Mouse (Mus musculus) kidney, postnatal 0 days (tissue): ENCODE data around the gene Tmem262. TPM values are rescaled to one million over a fixed set of nuclear protein-coding genes. Genes with fewer than 3 reads are reported as not detected.
A peak's percentile ranks its signal among the peaks of the same experiment; 100 is the strongest.

Experiments
- ATAC-seq: fragments of 200-750 bp; cut with Nextera tagmentation; replicated peaks from 2 replicates; pipeline ENCODE4 v1.8.0; 2017; ENCODE audit warnings: low read depth, moderate number of reproducible peaks, moderate TSS enrichment, moderate library complexity; ENCODE audit not compliant: low FRiP score
- DNase-seq: peaks from one replicate; pipeline ENCODE4 v3.0.0-alpha.2; 2016; ENCODE audit warnings: low spot score
- H3K27ac ChIP-seq: fragments of 300-500 bp; sonication (generic); 2 replicates; pipeline ENCODE4 v1.5.1; 2014; ENCODE audit warnings: mild to moderate bottlenecking
- H3K27me3 ChIP-seq: fragments of 300-500 bp; sonication (generic); 2 replicates; pipeline ENCODE4 v1.6.1; 2014; ENCODE audit warnings: low read length, mixed read lengths; ENCODE audit not compliant: insufficient read depth
- H3K36me3 ChIP-seq: fragments of 300-500 bp; sonication (generic); 2 replicates; pipeline ENCODE4 v1.6.1; 2014; ENCODE audit warnings: low read length, mixed read lengths; ENCODE audit not compliant: insufficient read depth
- H3K4me1 ChIP-seq: fragments of 300-500 bp; sonication (generic); replicated peaks from 2 replicates; pipeline ENCODE4 v1.6.1; 2014; ENCODE audit warnings: antibody characterized with exemption, low read length, mixed read lengths; ENCODE audit not compliant: insufficient read depth
- H3K4me2 ChIP-seq: fragments of 300-500 bp; sonication (generic); 2 replicates; pipeline ENCODE4 v1.6.1; 2014; ENCODE audit warnings: mild to moderate bottlenecking, low read length, moderate library complexity, mixed read lengths
- H3K4me3 ChIP-seq: fragments of 300-500 bp; sonication (generic); replicated peaks from 2 replicates; pipeline ENCODE4 v1.5.1; 2014; ENCODE audit warnings: low read depth, low read length
- H3K9ac ChIP-seq: fragments of 300-500 bp; sonication (generic); 2 replicates; pipeline ENCODE4 v1.6.1; 2014; ENCODE audit warnings: low read depth, low read length
- H3K9me3 ChIP-seq: fragments of 300-500 bp; sonication (generic); replicated peaks from 2 replicates; pipeline ENCODE4 v1.6.1; 2016; ENCODE audit warnings: low read length, inconsistent platforms, mixed read lengths
- CTCF ChIP-seq: IDR thresholded peaks from 2 replicates; pipeline ENCODE4 v1.5.1; 2016; ENCODE audit warnings: antibody characterized with exemption, low read depth, mild to moderate bottlenecking, moderate library complexity
- WGBS: fragments of 180-500 bp; shearing (Covaris S2); extraction: QIAGEN DNeasy Blood & Tissue Kit; methylation state at CpG from one replicate; pipeline ENCODE4 v1.1.7; 2014; 5-methylcytosine and 5-hydroxymethylcytosine counted together
- polyA plus RNA-seq: library from polyadenylated mRNA; unstranded; fragments of >200 nt; fragmentation: Nextera tagmentation; extraction: Ambion mirVana; gene quantifications from 2 replicates; pipeline ENCODE4 v1.2.1, GENCODE M21; 2015

Tmem262 gene
- polyA plus RNA-seq, 1 experiment from 2014 or later, result not detected

DNA sequence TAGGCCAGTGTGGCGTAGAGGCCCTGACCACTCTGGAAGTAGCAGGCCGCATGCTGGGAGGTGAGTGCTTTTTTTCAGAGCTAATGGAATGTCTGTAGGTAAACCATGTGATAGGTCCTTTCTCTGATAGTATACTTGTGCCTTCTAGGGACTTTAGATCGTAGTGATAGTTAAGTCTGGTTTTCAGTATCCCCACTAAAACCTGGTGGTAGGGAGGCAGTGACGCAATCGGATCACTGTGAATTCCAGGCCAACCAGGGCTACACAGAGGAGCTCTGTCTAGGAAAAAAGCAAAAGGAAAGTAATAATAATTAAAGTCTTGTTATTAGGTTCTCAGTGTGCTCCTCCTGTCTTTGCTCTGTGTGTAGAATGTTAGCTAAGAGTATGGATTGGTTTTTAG lies 21.3 kb upstream of the Tmem262 start:
- peak overlapping the region; percentile 92 for H3K4me3 ChIP-seq
- DNase-seq, result no peak
- peaks cover 17% of the 10 kb centered on the region for H3K36me3 ChIP-seq
- H3K4me2 ChIP-seq, result peak overlapping the region; percentile 81
- peak overlapping the region; percentile 92 for H3K9ac ChIP-seq
- no peaks in the 10 kb centered on the region for H3K27me3 ChIP-seq
- H3K4me1 ChIP-seq, result peaks cover 17% of the 10 kb centered on the region
- TF ChIP-seq CTCF, result no peak
- ATAC-seq, result no peak
- H3K9me3 ChIP-seq, result no peaks in the 10 kb centered on the region
- WGBS, result 37% methylated on average over 5 of the region's 5 CpGs
- H3K27ac ChIP-seq, result peak overlapping the region; percentile 55

- H3K27me3 ChIP-seq, result no peaks in the 10 kb centered on the region
- H3K9me3 ChIP-seq, result no peaks in the 10 kb centered on the region
- WGBS, result 79% methylated on average over 5 of the region's 5 CpGs
- DNase-seq (no peak), ATAC-seq (no peak)
- H3K27ac ChIP-seq, result peak overlapping the region; percentile 55
- H3K36me3 ChIP-seq, result peaks cover 13% of the 10 kb centered on the region
- peaks cover 17% of the 10 kb centered on the region for H3K4me1 ChIP-seq
- H3K4me3 ChIP-seq, result peak overlapping the region; percentile 92
- H3K4me2 ChIP-seq, result peak overlapping the region; percentile 81
- peak overlapping the region; percentile 92; the same call in 1 of the 2 replicates for H3K9ac ChIP-seq
- TF ChIP-seq CTCF, result no peak
These were observed 20.9 kb upstream of the Tmem262 start for GRCm38 (mm10) chr19:6058966-6059365.

DNA sequence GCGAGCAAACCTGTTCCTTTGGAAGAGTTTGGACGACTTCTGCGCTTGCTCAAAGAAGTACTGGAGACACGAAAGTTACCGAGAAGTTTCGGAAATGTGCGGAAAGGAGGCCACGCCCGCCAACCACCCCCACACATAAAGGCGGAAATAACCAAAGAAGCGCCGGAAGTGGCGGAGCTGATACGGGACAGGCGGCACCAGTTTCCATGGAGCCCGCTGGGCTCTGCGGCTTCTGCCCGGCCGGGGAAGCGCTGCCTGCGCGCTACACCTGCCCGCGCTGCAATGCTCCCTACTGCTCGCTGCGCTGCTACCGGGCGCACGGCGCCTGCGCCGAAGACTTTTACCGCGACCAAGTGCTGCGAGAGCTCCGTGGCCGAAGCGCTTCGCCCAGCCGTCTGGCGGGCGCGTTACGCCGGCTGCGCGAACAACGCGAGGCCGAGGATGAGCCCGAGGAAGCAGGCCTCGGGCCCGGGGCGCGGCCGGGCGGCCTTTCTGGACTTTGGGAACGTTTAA lies 18.8 kb upstream of the Tmem262 start, which contains the start of gene Znhit2:
Gene Znhit2, plus strand, starts transcription at position 172 of the 513 bp plus-strand sequence.
- no peaks in the 10 kb centered on the region for H3K9me3 ChIP-seq
- DNase-seq (peak; percentile 98), ATAC-seq (peak; percentile 58)
- peak within 1 kb of the TSS; percentile 100 for H3K4me2 ChIP-seq
- peaks cover 17% of the 10 kb centered on the region for H3K4me1 ChIP-seq
- no peaks in the 10 kb centered on the region for H3K27me3 ChIP-seq
- H3K9ac ChIP-seq, result peak within 1 kb of the TSS; percentile 86
- under 1% methylated on average over 57 of the region's 58 CpGs for WGBS
- H3K36me3 ChIP-seq, result no peaks in the 10 kb centered on the region; the same call in 1 of the 2 replicates
- peak within 1 kb of the TSS; percentile 98 for H3K27ac ChIP-seq
- H3K4me3 ChIP-seq, result peak within 1 kb of the TSS; percentile 94
- no peak for TF ChIP-seq CTCF

DNA sequence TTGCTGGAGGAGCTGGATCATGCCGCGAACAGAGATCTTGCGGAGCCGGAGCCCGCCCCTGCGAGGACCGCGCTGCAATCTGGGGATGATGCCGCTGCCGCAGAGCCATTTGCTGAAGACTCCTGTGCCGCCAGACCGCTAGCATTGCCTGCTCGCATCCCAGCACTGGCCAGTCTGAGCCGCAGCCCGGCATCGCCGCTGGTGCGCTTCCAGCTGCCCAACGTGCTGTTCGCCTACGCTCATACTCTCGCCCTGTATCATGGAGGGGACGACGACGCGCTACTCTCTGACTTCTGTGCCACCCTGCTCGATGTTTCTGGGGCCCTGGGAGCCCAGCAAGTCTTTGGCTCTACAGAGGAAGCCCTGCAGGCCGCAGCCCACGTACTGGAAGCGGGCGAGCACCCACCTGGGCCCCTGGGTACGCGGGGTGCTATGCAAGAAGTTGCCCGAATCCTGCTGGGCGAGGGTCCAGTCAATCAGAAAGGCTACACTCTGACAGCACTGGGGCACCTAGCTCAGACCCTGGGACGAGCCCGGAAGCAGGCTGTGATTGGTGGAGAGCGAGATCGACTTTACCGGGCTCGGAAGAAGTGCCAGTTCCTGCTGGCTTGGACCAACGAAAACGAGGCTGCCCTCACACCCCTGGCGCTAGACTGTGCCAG lies 18.1 kb upstream of the Tmem262 start:
- H3K36me3 ChIP-seq, result no peaks in the 10 kb centered on the region; the same call in 1 of the 2 replicates
- peak overlapping the region; percentile 86 for H3K9ac ChIP-seq
- peaks cover 18% of the 10 kb centered on the region for H3K4me1 ChIP-seq
- peak overlapping the region; percentile 98 for H3K27ac ChIP-seq
- ATAC-seq (peak; percentile 18; the same call in 1 of the 2 replicates), DNase-seq (peak; percentile 58)
- H3K9me3 ChIP-seq, result no peaks in the 10 kb centered on the region
- no peaks in the 10 kb centered on the region for H3K27me3 ChIP-seq
- H3K4me2 ChIP-seq, result peak overlapping the region; percentile 100
- TF ChIP-seq CTCF, result no peak
- under 1% methylated on average over 44 of the region's 44 CpGs for WGBS
- H3K4me3 ChIP-seq, result peak overlapping the region; percentile 94

- no peak for TF ChIP-seq CTCF
- Histone ChIP-seq H3K27ac (peak overlapping the region; percentile 98), H3K9ac (peak overlapping the region; percentile 86), H3K4me2 (peak overlapping the region; percentile 100), H3K4me3 (peak overlapping the region; percentile 94), H3K9me3 (no peaks in the 10 kb centered on the region), H3K36me3 (no peaks in the 10 kb centered on the region; the same call in 1 of the 2 replicates), H3K27me3 (no peaks in the 10 kb centered on the region), H3K4me1 (peaks cover 20% of the 10 kb centered on the region)
- WGBS, result 45% methylated on average over 5 of the region's 5 CpGs
- DNase-seq (no peak), ATAC-seq (no peak)
These were observed 17.4 kb upstream of the Tmem262 start for GRCm38 (mm10) chr19:6062418-6062817.

GRCm38 (mm10) chr19:6063081-6063480 lies 16.8 kb upstream of the Tmem262 start:
- ATAC-seq (no peak), DNase-seq (no peak)
- WGBS, result 89% methylated on average over 6 of the region's 6 CpGs
- TF ChIP-seq CTCF, result no peak
- Histone ChIP-seq H3K4me1 (peaks cover 22% of the 10 kb centered on the region), H3K36me3 (no peaks in the 10 kb centered on the region; the same call in 1 of the 2 replicates), H3K4me2 (no peak overlapping the region), H3K27ac (no peak overlapping the region), H3K4me3 (no peak overlapping the region), H3K9me3 (no peaks in the 10 kb centered on the region), H3K27me3 (no peaks in the 10 kb centered on the region), H3K9ac (peak overlapping the region; percentile 86; the same call in 1 of the 2 replicates)
